Mouse (Mus musculus) kidney, postnatal 25 days (tissue): ENCODE measurements at regions not wholly inside any gene's neighbourhood (a gene's known extent, or its start where the extent isn't known, plus 50 kb on each side); places are given as distances from the start of the nearest gene placed in this dataset.

Source experiments
- DNase-seq, 2 experiments: peaks; one replicate each; pipeline ENCODE4 v3.0.0; 2021; ENCODE audit warnings: mixed read lengths in 2 of 2

DNA sequence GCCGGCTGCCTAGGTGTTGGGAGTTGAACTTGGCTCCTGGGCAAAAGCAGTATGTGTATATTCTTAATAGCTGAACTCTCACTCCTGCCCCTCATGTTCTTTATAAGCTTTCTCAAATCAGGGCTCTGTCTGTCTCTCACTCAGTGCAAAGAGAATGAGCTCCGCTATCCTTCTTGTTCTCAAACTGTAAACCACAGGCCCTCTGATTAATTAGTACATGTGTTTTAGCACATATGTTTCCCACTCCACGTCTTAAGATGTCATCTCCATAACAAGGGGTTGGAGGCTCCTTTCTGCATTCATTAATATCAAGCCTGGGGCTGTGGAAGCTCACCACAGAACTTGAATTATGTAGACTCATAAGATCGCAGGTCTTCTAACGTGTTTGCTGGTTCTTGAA is 104.7 kb downstream of the Nsun3 start:
- DNase-seq, result no peak

DNA sequence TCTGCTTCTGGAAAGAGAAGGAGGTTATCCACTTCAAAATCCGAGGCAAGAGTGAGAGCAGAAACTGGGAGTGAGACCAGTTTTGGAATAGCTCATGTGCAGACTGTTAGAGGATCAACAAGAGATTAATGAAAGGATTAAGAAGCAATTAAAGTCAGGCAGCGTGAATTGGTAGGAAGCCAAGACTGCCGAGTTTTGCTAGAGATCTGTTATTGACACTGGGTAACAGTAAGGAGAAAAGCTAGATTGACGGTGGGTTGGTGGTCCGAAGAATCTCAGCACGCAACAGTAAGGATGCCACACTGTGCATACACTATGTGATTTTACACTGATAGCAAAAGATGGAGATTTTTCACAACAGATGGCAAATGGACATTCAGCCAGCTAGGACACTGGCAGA is 109.8 kb downstream of the Nsun3 start:
- DNase-seq, result no peak

DNA sequence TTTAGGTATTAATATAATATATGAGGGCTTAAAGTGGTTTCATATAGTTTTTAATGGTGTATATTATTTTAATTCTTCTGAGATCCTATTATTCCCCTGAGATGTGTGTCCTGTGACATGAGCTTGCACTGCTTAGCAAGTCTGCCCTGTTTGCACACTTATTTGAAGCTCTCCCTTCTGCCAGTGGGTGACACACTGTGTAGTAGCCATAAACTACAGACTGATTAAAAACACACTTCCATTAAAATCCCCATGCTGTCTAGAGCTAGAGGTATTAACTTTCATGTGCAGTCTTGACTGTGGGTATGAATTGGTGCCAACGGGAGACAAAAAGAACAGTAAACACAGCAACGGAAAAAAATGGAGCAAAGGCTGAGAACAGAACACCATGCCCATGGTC is 129.2 kb downstream of the Nsun3 start:
- DNase-seq, result no peak

DNA sequence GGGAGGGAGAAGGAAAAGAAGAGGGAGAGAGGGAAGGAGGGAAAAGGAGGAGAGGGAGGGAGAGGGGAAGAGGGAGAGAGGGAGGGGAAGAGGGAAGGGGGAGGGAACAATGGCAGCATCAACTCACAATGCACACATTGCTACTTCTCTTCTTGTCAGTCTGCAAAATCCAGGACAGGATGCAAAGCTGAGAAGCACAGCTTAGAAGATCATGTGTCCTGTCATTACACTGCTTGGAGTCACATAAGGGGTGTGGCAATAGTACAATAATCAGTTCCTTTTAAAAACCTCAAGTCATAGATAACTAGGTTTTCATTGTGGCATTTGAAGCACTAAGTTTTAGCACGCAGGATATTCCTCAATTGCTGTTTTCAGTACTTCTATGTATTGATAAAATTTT is 132.2 kb downstream of the Nsun3 start:
- DNase-seq, result no peak

DNA sequence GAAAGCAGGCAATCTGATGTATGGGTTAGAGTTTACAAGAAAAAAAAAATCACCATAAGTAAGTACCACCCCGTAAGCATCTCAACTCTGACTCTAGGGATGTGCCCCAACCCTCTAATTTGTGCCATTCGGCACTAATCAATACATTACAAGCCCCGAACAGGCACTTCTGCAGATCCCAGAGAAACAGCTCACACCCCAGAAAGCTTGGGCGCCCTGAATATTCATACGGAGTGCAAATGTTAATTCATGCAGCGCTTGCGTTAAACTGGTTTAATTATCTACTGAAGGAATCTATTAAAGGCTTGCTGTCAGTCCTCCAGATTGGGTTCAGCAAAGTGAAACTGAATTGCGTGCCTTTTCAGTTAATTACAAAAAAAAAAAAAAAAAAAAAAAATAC is 132.8 kb downstream of the Nsun3 start:
- DNase-seq, result no peak

DNA sequence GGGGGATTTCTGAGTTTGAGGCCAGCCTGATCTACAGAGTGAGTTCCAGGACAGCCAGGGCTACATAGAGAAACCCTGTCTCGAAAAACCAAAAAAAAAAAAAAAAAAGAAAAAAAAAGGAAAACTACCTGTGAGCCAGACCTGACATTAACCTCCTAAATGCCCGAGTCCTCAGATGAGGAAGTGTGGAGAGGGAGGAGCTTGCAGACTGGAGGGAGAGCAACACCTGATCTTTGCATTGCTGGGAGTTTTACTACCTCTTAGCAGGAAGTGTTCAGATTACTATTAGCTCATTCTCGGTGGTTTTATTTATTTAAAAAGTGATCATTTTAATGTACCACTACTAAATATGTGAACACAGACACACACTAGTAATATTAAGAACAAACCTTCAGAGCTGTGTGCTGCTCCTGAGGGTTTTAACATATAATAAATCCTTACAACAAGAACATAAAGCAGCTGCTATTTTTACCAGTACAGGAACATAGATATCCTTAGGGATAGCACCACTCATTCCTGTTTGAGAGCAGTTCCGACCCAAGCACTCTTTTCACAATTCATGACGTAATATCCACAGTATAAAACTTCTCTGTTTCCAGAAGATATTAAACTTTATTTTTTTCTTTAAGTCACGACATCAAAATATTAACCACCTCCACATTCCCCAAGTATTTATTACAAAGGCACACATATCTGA is 133.7 kb downstream of the Nsun3 start:
- DNase-seq, result no peak

DNA sequence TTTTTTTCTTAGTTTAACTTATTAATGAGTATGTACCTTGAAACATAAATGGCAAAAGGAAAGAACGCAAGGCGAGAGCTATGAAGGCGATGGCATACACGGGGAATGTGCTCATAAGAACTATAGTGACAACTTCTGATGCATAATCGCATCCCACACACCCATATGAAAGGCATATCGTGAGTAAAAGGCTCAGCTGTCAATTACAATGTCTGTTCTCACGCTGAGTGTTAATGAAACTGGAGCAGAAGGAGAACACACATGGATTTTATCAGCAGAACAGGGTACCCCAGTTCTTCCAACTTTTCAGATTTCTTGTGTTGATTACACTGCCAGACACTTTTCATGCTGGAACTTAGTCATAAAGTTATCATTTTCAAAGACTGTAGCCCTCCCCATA is 135.8 kb downstream of the Nsun3 start:
- DNase-seq, result no peak

DNA sequence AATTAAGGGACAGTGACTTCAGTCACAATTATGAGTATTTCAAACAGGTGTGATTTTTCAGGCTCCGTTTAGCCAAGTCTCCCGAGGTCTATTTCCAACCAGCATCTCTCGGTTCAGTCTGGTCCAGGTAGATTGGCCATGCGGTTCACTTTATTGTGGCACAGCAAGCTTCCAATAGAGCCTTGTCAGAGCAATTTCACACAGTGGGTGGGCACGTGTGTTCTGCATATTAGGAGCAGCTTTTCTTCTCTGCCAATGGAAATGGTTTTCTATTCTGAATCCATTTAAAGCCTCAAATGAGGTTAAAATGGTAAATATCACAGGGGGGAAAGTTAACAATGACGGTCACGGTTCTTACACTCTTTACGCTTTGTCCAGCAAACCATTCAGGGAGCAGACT is 138.3 kb downstream of the Nsun3 start:
- no peak for DNase-seq

DNA sequence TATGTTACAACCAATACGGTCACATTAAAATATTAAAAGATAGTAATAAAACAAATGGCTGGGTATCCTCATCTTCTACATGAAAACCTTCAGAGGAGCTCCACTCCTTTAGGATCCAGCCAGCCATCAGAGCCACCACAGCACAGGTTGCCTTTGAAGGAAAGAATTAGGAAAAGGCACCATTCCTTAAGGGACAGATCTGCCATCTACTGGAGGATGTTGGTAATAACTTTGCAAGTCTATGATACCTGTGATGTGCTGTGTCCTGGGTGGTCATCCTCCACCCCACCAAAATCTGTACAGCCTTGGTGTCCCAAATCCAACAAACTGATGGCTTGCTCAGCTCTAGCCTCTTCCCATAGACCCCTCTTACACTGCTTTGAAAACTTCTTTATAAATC is 140.5 kb downstream of the Nsun3 start:
- DNase-seq, result peak in 1 of 2 experiments; percentile 6

DNA sequence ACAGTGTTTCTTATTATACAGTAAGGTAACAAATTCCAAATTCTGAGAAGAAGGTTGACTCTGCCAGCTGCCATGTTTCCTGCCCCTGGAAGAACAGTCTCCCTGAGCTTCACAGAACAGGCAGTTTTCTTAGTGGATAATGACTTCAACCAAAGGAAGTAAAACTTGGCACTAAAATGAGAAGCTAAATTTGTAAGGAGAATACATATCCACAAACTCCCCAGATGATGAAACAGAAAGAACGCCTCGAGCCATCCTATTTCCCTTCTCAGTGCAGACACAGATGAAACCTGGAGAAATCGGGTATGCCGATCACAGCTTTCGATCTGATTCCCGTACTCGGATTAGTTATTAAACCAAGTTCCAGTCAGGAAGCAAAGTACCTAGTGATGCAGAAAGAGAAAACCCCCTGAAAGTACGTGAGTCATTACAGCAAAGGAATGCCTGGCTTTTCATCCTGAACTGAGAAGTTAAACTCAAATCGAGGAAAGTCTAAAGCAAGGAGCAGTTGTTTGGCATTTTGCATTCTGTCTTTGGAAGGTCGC is 143.7 kb downstream of the Nsun3 start:
- DNase-seq, result no peak

DNA sequence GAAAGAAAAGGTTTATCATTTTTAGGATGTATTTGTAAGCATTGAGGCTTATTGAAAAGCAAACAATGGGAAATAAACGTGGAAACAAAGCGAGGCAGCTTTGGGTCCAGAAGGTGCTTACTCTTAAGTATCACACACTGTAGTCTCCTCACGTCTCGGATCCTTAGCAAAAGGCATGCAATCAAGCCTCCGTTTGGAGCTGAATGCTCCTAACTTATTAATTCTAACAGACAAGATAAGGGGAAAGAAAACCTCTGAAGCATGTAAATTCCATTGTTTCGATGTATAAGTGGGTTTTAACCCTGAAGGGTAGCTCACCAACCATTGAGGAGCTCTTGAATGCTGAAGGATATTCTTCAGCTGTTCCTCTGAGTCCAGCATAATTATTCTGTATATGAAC is 162.7 kb downstream of the Nsun3 start:
- no peak for DNase-seq

DNA sequence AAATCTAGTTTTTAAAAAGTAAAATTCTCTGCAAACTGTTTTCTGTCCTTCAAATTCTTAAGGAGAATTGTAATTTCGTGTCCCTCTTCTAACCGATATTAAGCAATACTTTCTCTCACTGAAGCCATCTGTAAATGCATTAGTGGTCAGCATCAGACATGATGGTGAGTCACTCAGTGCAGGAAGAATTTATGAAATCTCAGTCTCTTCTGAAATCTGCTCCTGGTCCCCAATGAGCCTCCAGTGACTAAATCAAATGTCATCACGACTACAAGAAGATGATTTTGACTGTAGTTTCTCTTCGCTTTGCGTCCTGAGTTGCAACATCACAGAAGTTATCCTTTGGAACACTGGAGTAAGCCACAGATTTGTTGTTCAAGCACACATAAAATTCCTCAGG is 175.7 kb downstream of the Nsun3 start:
- no peak for DNase-seq

DNA sequence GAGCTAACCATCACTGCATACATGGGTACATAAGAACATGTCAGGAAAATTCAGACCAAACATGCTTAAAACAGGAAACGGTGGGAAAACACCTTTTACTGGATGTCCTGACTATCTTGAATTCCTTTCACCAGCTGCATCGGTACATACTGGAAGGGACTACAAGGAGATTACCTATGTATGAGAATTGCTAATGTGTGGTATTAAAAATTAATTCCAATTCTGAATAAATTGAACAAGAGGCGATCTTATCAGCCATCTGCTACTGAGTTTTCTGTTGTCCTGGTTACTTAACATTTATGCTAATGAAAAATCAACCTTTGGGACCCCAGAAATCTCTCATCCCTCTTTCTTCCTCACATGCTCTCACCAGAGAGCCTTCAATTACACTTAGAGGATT is 178.0 kb downstream of the Nsun3 start:
- DNase-seq, result no peak

DNA sequence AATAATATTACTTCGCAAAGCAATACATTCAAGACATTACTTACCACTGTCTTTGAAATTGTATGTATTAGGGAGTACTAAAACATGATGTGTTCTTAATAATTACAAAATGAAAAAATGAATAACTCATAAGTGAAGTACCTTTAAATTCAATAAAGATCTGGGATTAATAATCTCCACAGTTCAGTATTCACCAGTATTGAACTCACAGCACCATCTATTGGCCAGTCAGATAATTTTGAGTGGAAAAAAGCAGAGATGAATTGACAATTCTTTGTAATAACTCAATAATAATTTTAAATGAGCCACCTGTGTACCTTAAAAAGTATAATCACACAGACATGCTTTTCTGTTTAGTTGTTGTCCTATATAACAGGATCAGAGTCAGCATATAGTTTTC is 180.7 kb downstream of the Nsun3 start:
- DNase-seq, result no peak

DNA sequence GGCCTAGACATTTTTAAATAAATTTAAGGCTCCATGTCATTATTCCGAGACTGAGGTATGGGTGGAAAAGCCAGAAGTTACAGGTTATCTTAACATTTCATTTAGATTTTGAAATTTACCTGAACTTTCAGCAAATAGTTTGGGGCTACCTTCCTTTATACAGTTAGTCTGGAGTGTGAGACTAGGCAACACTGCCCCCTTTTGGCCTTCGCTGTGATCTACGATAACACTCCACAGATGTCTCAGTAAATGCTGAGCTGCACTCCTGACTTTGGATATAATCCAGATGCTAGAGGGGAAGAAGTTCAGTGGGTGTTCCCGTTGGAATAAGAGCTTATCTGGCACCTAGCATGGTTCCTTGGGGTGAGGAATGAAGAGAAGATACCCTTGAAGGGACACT is 224.6 kb downstream of the Nsun3 start:
- peak; percentile 42 to 47 for DNase-seq

DNA sequence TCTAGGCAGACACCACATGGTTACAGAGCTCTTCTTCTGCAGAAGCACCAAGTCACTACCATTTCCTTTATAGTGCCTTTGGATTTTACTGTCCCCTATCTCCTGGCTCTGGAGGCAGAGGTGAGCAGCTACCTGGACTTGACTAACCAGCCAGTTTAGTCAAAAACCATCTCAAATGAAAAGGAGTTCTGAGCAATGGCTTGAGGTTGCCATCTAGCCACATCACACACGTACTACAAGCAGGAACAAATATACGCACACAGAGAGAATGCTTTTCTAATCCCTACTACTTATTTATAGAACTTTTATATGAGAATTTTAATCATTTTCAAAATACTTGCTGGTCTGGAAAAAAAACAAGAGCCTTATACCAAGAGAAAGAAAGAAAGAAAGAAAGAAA is 243.5 kb downstream of the Nsun3 start:
- no peak for DNase-seq

DNA sequence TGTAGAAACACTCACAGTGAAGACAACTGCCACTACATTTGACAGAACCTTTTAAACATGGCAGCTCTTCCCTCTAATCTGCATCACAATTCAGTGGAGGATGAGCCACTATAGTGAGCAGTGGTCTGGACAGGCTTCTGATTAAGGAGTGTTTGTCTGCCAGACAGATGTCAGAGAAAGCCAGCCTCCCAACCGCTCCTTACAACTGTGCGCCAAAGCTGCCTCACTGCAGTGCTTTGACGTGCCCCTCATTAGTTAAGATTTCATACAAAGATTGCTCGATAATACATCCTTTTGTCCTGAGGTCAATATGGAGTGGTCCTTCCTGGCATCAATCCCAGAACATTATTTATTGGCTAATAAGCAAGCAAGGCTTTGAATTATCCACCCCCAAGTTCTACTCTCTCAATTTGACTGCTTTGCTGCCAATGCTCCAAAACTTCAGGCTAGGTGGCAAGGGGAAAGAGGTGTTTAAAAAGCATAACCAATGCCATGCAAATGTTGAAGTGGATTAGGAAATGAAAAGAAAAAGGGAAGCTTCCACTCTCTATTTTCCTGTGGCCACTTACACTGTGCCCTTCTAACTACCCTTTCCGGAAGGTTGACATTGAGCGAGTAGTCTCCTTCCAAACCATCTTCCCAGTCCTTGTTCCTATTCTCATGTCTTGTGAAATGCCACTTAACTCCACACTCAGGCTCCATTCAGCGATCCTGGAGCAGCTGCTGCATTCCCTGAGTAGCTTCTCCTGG is 248.7 kb downstream of the Nsun3 start:
- DNase-seq, result no peak

DNA sequence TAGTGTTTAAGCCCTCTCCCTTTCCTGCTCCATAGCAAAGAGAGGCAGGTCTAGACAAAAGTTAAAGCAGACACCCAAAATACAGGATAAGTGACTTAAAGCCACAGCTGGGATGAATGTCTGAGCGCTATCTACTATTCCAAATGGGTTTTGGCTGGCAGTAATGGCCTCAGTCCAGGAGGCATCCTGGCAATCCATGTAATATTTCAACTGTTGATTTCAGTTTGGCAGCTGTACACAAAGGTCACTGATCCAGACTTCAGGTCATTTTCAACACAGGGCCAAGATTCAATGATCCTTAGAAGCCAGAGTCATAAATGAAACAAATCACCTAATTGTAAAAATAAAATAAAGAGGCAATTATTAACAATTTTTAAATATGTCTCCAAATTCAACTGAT is 277.3 kb downstream of the Nsun3 start:
- DNase-seq, result no peak

DNA sequence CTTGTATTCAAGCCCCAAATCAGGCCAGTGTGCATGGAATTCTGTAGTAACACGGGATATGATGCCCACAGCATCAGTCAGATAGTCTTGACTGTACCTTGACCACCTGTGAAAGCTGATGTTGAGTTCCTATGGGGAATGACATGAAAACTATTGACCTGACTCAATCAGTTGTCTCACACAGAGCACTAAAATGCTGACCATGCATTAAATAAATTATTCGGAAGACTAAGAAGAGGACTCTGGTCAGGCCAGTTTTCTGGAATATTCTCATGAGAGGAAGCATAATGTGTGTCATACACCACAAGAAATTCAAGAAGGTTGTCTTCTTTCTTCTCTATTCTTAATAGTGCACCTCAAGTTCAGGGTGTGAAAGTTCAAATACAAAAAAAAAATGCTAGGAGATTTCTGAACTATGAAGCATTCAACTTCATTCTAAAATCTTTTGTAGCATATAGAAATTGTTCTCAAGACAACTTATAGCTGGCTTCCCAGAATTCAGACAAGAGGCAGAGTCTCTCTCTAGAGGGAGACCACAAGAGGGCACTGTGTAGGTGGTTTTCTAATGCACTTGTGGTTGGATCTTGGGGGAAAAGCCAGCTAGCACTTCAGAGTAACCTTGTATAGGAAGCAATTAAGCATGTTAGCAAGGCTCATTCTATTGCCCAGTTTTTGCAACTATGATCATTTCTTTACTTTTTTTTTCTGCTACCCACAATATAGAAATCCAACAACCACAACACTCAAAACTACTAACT is 279.7 kb downstream of the Nsun3 start:
- peak in 1 of 2 experiments; percentile 40 for DNase-seq

DNA sequence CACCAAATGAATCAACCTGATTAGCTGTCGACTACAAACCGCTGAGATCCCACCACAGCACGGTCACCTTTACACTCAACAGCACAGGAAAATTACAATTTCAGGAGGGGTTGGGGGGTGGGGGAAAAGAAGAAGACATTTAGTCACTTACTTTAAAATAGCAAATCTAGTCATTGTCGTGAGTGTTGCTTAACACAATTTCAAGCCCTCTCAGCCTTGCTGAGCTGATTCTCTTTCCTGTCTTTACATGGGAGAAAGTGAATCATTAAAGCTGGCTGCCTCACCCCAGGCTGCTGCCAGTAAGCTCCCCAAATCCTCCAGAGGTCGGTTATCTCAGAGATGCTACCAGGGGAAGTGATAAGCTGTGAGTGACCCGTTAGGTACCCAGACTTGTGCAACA is 285.7 kb downstream of the Nsun3 start:
- no peak for DNase-seq

DNA sequence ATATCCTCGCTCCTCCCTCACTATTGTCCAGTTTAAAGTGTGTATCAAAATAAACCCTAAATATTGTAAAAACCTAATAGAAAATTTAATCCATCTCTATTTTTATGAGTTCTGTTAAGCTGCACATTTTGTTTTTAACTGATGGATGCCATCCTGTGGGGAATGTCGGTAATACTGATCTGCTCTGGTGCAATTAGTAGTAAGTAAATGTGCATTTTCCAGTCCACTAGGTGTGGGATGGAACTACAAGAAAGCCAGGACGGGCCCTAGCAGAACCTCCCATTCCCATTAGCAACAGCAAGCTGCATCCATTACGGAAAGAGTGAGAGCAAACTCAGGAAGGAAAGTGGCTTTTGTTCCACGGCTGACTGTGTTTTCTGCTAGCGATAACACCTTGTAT is 286.3 kb downstream of the Nsun3 start:
- no peak for DNase-seq

DNA sequence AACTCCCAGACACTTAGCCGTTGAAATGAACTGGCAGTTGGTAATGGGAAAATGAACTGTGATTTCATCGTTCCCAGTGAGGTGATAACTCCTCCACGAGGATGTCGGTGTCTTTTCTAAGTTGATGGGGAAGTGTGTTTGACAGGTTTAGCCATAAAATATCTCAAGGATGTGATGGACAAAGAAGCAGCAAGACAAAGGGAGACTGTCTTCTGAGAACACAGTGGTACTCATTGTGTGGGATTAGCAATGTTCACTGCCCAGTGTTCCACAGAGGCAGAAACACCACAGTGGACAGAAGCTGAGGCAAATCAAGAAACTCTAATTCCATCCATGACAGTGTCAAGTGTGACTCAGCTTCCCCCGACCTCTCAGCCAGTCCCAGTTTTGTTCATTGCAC is 287.9 kb downstream of the Nsun3 start:
- no peak for DNase-seq

DNA sequence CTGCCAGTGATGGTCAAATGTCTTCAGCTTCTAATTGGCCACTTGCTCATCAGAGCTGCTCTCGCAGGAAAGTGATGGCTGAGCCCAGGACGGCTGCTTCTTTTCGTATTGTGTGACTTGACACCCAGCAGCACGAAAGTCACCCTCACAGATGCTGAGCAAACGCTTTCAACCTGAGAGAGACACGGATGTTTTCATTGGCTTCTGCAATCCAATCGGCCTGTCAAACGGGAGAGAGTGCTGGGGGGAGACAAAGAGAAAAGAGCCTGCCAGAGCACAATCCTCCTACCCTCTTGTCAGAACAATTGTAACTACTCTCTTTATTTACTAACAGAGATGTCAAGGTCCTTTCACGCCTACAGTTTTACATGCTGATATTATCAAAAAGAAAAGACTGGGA is 289.9 kb downstream of the Nsun3 start:
- DNase-seq, result no peak

DNA sequence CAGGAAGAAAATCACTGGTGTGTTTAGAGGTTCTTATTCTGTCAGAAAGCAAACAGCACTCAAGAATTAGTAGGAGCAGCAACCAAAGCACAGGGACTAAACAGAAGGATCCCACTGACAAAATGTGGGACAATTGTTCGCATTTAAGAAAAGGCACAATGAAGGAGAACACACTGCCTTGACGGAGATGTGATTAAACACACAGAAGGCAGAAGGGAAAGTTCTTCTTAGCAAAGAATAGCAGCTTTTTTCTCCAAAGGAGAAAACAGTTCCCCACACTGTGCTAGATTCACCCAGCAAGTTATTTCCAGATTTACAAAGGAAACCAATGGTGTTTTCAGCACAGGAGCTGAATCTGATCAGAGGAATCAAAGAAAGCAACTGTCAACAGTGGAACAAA is 316.5 kb downstream of the Nsun3 start:
- no peak for DNase-seq
